Mouse (Mus musculus): ENCODE measurements around the gene Spa17. TPM values are rescaled to one million over a fixed set of nuclear protein-coding genes. Genes with fewer than 3 reads are reported as not detected.

Spa17 gene
- polyA plus RNA-seq, 1 experiment from 2014 or later = 18.9 TPM

DNA sequence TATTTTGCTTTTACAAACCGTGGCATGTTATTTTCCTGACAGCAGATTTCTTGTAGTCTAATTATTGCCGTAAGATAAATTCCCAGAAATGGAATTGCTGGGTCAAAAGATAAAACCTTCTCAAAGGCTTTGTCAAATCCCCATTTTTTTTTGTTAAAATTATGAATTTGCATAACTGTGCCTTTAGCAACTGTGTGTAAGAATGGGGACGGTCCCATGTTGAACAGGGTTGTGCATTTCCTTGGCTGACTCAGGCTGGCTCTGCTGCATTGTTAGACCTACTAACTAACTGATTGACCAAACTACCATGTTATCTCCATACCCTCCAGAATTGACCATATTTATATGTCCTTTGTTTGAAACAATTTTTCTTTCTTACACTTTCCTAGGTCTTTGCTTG, 20.7 kb upstream of the Spa17 start:
- H3K4me1 ChIP-seq = no peaks in the 10 kb centered on the region
- ATAC-seq (ENCODE audit: low FRiP score) = no peak
- no peak overlapping the region for H3K4me3 ChIP-seq (replicated peaks)
- WGBS = 90% methylated on average over 3 of the region's 3 CpGs
- H3K27me3 ChIP-seq = no peaks in the 10 kb centered on the region
- H3K9me3 ChIP-seq = no peaks in the 10 kb centered on the region
- H3K27ac ChIP-seq = no peak overlapping the region
- H3K4me2 ChIP-seq = no peak overlapping the region
- no peak overlapping the region for H3K9ac ChIP-seq
- H3K36me3 ChIP-seq (replicated peaks) = no peaks in the 10 kb centered on the region

DNA sequence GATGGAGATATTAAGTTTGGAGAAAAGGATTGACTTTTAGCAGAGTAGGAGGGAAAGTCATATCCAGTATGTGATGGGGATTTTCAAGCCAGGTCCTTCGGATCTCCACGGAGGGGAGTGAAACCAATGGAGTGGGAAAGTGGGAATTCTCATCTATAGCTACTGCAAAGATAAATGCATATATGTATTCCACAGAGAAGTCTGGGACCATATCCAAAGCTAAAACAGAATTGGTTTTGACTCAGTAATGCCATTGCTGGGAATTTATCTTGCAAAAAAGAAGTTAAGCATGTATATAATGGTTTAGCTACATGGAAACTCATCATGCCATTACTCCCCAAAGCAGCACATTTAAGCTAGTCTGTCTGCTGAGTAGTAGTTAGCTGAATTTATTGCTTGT, 18.8 kb upstream of the Spa17 start:
- H3K27me3 ChIP-seq = no peaks in the 10 kb centered on the region
- no peak overlapping the region for H3K9ac ChIP-seq
- H3K4me1 ChIP-seq = peaks cover 2% of the 10 kb centered on the region; the same call in 1 of the 2 replicates
- no peak overlapping the region for H3K4me2 ChIP-seq
- H3K36me3 ChIP-seq (replicated peaks) = no peaks in the 10 kb centered on the region
- H3K27ac ChIP-seq = no peak overlapping the region
- ATAC-seq (ENCODE audit: low FRiP score) = no peak
- no peaks in the 10 kb centered on the region for H3K9me3 ChIP-seq
- 89% methylated on average over 2 of the region's 2 CpGs for WGBS
- no peak overlapping the region for H3K4me3 ChIP-seq (replicated peaks)

DNA sequence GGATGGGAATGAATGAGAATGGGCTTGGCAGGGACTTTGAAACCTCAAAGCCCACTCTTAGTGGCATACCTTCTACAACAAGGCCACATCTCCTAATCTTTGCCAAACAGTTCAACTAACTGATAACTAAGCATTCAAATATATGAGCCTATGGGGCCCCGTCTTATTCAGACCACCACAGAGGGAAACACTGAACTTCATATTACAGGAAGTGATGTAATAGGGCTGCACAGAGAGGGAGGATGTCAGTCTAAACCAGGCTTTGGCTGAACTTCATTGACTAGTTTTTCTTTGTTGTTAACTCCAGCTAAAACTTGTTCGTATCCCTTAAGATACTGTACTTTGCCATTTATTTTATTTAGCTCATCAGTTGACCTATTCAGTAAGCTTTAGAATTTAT, 16.4 kb upstream of the Spa17 start:
- H3K4me2 ChIP-seq = no peak overlapping the region
- H3K27ac ChIP-seq = no peak overlapping the region
- H3K9ac ChIP-seq = no peak overlapping the region
- peaks cover 18% of the 10 kb centered on the region for H3K4me1 ChIP-seq
- WGBS = 93% methylated on average over 2 of the region's 2 CpGs
- H3K36me3 ChIP-seq (replicated peaks) = no peaks in the 10 kb centered on the region
- no peak for ATAC-seq (ENCODE audit: low FRiP score)
- H3K4me3 ChIP-seq (replicated peaks) = no peak overlapping the region
- no peaks in the 10 kb centered on the region for H3K27me3 ChIP-seq
- no peaks in the 10 kb centered on the region for H3K9me3 ChIP-seq

DNA sequence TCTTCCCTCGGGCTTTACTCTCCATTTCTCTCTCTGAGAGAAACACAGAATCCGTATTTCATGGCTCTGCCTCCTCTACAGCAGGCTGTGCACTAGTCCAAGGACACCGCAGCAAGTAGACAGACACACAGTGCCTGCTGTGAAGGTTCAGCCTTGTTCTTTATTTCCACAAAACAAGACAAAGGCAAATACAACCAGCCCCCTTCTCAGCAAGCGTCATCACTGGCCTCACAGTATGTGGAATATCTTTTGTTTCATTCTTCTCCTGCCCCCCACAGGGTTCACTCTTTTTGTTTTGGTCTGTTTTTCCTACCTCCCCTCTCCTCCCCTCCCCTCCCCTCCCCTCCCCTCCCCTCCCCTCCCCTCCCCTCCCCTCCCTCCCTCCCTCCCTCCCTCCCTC, 15.1 kb upstream of the Spa17 start:
- no peak for ATAC-seq (ENCODE audit: low FRiP score)
- Histone ChIP-seq H3K4me3 (replicated peaks) (no peak overlapping the region), H3K4me2 (no peak overlapping the region), H3K27ac (no peak overlapping the region; the same call in 1 of the 2 replicates), H3K9ac (no peak overlapping the region), H3K36me3 (replicated peaks) (no peaks in the 10 kb centered on the region), H3K4me1 (peaks cover 21% of the 10 kb centered on the region), H3K27me3 (no peaks in the 10 kb centered on the region), H3K9me3 (no peaks in the 10 kb centered on the region)
- WGBS = 35% methylated on average over 4 of the region's 4 CpGs

DNA sequence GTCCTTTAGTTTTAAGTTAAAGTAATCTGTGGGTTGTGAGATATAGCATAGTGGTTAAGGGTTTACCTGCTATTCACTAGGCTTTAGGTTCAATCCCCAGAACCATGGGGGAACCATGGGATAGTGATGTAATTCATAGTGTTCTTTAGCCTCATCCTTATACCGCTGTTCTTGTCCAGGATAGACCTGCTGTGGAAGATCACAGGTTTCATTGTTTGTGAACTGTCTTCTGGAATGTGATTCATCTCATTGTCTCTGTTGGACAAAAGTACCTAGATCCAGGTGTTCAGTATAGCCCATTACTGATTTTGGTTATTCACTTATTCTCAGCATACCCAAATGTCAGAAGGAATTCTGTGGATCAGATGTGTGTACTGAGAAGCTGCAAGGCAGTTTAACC, 13.7 kb upstream of the Spa17 start:
- no peak overlapping the region for H3K4me2 ChIP-seq
- H3K36me3 ChIP-seq (replicated peaks) = no peaks in the 10 kb centered on the region
- H3K9ac ChIP-seq = no peak overlapping the region
- H3K4me3 ChIP-seq (replicated peaks) = no peak overlapping the region
- H3K9me3 ChIP-seq = no peaks in the 10 kb centered on the region
- no peak for ATAC-seq (ENCODE audit: low FRiP score)
- H3K27me3 ChIP-seq = no peaks in the 10 kb centered on the region
- 95% methylated on average over 1 of the region's 1 CpGs for WGBS
- peaks cover 21% of the 10 kb centered on the region for H3K4me1 ChIP-seq
- H3K27ac ChIP-seq = no peak overlapping the region

DNA sequence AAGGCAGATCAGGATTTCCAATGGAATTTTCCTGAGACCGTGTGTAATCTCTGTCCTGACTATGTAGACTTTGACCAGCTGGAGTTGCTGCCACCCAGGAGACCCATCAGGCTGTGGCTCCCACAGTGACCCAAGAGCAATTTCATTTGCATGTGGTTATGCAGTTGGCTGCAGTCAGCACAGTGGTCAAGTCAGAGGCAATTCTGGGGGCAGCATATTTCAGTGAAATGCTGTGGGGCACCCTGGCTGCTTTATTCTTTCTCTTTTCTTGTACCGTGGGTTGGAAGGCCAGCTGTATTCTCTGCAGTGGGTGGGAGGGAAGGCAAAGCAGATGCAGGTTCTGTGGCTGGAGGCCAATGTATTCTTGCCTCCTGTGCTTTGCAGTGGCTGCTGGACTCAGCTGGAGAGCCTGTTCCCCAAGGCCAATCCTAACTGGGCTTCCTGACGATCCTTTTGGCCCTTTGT, 12.6 kb upstream of the Spa17 start:
- Histone ChIP-seq H3K4me1 (peaks cover 21% of the 10 kb centered on the region), H3K36me3 (replicated peaks) (no peaks in the 10 kb centered on the region), H3K4me3 (replicated peaks) (no peak overlapping the region), H3K27me3 (no peaks in the 10 kb centered on the region), H3K27ac (peak overlapping the region; percentile 85), H3K9ac (no peak overlapping the region), H3K9me3 (no peaks in the 10 kb centered on the region), H3K4me2 (peak overlapping the region; percentile 30)
- WGBS = 11% methylated on average over 3 of the region's 3 CpGs
- peak; percentile 51 for ATAC-seq (ENCODE audit: low FRiP score)

DNA sequence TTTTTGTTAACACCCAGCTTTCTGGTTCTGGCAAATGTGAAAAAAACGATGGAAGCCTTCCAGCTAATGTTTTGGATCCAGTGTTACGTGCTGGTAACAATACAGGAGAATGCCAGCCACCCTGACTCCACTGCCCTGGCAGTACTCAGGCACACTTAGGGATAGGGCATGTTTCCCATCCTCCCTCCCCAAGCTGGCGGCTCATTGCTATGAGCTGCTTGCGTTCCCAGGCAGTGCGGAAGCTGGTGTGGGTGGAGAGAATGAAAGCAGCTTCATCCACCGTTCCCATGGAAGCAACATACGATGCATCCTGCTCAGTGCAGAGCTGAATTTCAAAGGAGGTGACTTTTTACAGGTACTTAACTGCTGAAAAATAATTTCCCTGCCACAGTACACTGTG, 12.1 kb upstream of the Spa17 start:
- H3K27ac ChIP-seq = peak overlapping the region; percentile 85
- no peaks in the 10 kb centered on the region for H3K36me3 ChIP-seq (replicated peaks)
- no peaks in the 10 kb centered on the region for H3K27me3 ChIP-seq
- H3K9me3 ChIP-seq = no peaks in the 10 kb centered on the region
- ATAC-seq (ENCODE audit: low FRiP score) = peak; percentile 89
- WGBS = 19% methylated on average over 7 of the region's 7 CpGs
- H3K9ac ChIP-seq = no peak overlapping the region
- H3K4me1 ChIP-seq = peaks cover 21% of the 10 kb centered on the region
- H3K4me3 ChIP-seq (replicated peaks) = no peak overlapping the region
- peak overlapping the region; percentile 30 for H3K4me2 ChIP-seq

DNA sequence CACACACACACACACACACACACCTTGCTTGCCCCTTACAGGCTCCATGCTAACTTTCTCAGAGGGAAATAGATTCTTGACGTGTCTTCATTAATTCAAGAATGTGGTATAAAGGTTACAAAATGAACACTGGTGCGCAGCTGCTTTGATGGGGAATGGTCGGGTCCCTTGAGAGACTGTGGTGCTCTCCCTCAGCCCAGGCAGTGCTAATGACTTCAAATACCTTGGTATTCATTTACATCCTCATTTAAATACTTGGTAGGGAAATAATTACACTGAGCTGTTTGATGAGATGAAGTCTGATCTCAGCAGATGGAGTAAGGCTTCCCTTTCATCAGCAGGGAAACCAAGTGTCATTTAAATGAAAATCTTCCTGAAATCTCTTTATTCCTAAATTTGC, 11.6 kb upstream of the Spa17 start:
- Histone ChIP-seq H3K36me3 (replicated peaks) (no peaks in the 10 kb centered on the region), H3K9ac (no peak overlapping the region), H3K4me3 (replicated peaks) (no peak overlapping the region), H3K27me3 (no peaks in the 10 kb centered on the region), H3K4me2 (peak overlapping the region; percentile 30; the same call in 1 of the 2 replicates), H3K4me1 (peaks cover 21% of the 10 kb centered on the region), H3K9me3 (no peaks in the 10 kb centered on the region), H3K27ac (peak overlapping the region; percentile 85)
- WGBS = 28% methylated on average over 3 of the region's 3 CpGs
- ATAC-seq (ENCODE audit: low FRiP score) = peak; percentile 81

DNA sequence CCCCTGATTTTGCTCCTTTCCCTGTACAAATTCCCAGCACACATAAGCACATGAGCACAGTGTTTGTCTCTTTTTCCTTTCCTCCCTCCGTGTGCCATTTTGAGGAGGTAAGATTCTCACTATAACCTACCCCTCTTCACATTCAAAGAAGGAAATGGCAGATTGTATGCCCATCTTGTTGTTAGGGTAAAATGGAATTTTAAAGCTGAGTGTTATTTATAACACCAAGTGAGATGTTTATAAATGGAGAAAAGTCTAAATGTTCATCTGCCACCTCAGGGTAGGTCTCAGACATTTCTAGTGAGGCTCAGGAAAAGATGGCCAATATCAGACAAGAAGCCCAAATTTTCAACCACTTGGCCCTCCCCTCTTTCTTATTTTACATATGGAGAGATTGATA, 11.0 kb upstream of the Spa17 start:
- no peaks in the 10 kb centered on the region for H3K9me3 ChIP-seq
- no peak overlapping the region for H3K9ac ChIP-seq
- H3K4me1 ChIP-seq = peaks cover 21% of the 10 kb centered on the region
- H3K4me2 ChIP-seq = no peak overlapping the region
- no peaks in the 10 kb centered on the region for H3K27me3 ChIP-seq
- no peak for ATAC-seq (ENCODE audit: low FRiP score)
- 94% methylated on average over 1 of the region's 1 CpGs for WGBS
- 0 out of 2 replicates have a peak overlapping the region, but pooled peaks have one; percentile 85 for H3K27ac ChIP-seq
- H3K36me3 ChIP-seq (replicated peaks) = no peaks in the 10 kb centered on the region
- H3K4me3 ChIP-seq (replicated peaks) = no peak overlapping the region

DNA sequence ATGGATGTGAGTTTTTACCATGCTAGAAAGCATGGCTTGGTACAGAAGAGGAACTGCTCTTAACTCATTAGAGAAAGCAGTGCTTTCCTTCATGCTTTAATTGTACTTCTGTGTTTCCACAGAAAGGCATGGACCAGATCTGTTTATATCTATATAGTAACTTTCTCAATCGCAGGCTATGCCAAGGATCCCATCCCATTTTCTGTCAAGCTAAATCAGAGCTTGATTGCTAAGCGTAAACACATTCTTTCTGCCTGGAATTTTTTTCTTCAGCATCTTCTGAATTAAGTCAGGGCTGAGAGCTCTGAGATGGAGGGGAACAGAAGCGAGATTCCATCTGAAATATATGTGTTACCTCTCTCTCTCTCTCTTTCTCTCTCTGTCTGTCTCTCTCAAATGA, 10.5 kb upstream of the Spa17 start:
- H3K4me3 ChIP-seq (replicated peaks) = no peak overlapping the region
- 87% methylated on average over 3 of the region's 3 CpGs for WGBS
- no peak overlapping the region for H3K9ac ChIP-seq
- no peaks in the 10 kb centered on the region for H3K27me3 ChIP-seq
- peaks cover 21% of the 10 kb centered on the region for H3K4me1 ChIP-seq
- no peaks in the 10 kb centered on the region for H3K36me3 ChIP-seq (replicated peaks)
- no peak overlapping the region for H3K27ac ChIP-seq
- H3K4me2 ChIP-seq = no peak overlapping the region
- no peak for ATAC-seq (ENCODE audit: low FRiP score)
- no peaks in the 10 kb centered on the region for H3K9me3 ChIP-seq

DNA sequence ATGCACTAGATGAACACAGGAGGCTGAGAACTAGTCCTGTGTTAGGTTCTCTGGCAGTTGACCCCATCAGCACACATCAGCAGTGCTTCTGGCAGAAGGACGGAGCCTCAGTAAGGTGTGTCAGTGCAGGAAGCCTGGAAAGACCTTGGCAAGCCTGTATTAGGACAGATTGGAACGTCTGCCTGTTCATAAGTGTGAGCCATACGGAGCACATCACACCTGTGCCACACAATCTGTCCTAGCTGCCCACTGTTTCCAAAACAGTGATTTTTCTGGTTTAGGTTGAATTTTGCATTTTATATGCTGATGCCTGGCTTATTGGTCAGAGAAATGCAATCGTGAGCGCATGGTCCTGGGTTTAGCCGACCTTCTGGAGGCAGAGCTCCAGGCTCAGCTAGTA, 7.8 kb upstream of the Spa17 start:
- no peaks in the 10 kb centered on the region for H3K36me3 ChIP-seq (replicated peaks)
- H3K27ac ChIP-seq = 0 out of 2 replicates have a peak overlapping the region, but pooled peaks have one; percentile 31
- no peak for ATAC-seq (ENCODE audit: low FRiP score)
- H3K4me2 ChIP-seq = no peak overlapping the region
- H3K9ac ChIP-seq = no peak overlapping the region
- H3K27me3 ChIP-seq = no peaks in the 10 kb centered on the region
- H3K4me1 ChIP-seq = peaks cover 17% of the 10 kb centered on the region
- H3K9me3 ChIP-seq = no peaks in the 10 kb centered on the region
- no peak overlapping the region for H3K4me3 ChIP-seq (replicated peaks)
- 77% methylated on average over 6 of the region's 6 CpGs for WGBS

DNA sequence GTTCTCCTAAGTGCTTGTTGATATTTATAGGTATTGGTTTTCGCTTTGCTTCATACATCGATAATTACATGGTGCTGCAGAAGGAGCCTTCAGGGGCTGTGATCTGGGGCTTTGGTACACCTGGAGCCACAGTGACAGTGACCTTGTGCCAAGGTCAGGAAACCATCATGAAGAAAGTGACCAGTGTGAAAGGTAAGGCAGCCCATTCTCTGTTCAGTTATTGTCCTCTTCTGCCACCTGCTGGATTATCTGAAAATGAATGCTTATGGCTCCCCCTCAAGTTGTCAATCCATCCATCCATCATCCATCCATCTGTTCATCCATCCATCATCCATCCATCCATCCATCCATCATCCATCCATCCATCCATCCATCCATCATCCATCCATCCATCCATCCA, 3.2 kb upstream of the Spa17 start:
- Histone ChIP-seq H3K27ac (no peak overlapping the region), H3K9ac (no peak overlapping the region), H3K36me3 (replicated peaks) (no peaks in the 10 kb centered on the region), H3K4me3 (replicated peaks) (no peak overlapping the region), H3K4me1 (peaks cover 9% of the 10 kb centered on the region), H3K4me2 (no peak overlapping the region), H3K9me3 (no peaks in the 10 kb centered on the region), H3K27me3 (no peaks in the 10 kb centered on the region)
- WGBS = 67% methylated on average over 2 of the region's 2 CpGs
- ATAC-seq (ENCODE audit: low FRiP score) = no peak

DNA sequence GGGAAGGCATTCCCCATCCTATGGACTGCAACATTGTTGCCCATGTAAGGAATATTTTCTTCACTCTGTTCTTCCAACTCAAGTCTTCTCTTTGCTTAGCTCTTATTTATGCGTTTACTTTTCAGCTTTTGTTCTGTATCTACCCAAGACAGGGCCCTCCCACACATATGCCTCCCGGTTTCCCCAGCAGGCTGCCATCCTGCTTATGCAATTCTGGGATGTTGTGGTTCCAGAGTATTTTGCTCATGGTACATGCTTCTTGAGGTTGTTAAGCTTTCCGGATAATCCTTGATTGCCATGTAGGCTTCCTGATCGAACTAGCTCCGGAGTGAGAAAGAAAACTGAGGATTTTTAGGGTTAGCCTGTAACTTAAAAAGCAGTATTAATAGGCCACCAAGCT, 1.7 kb upstream of the Spa17 start:
- Histone ChIP-seq H3K9me3 (no peaks in the 10 kb centered on the region), H3K27me3 (no peaks in the 10 kb centered on the region), H3K9ac (no peak overlapping the region), H3K4me2 (no peak overlapping the region), H3K4me3 (replicated peaks) (no peak overlapping the region), H3K27ac (no peak overlapping the region), H3K4me1 (peaks cover 9% of the 10 kb centered on the region), H3K36me3 (replicated peaks) (no peaks in the 10 kb centered on the region)
- no peak for ATAC-seq (ENCODE audit: low FRiP score)
- WGBS = 68% methylated on average over 5 of the region's 5 CpGs

All from forebrain, embryonic 12.5 days (tissue).